Mouse (Mus musculus): Measurements from ENCODE around the gene Gemin6.

DNA sequence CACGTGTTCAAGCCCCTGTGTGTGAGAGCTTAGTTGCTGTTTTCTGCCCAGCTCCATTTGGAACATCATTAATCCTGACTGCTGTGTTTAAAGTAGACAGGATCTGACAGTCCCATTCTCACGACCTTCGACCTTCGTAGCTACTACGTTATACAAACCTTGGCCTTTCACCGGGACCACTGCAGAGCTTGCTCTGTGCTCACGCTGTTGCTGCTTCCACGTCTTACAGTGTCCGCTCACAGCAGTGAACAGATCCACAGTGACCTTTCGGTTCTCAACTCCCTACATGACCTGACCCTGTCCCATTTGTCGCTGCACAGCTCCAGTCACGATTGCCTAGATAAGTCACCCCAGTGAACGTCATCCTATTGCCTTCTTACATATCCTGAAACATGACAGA lies 18.9 kb downstream of the Gemin6 start:
- TF ChIP-seq POLR2A (IDR thresholded peaks at IDR 0.05; ENCODE audit: insufficient read depth, low read depth, low read length) (no peak), CTCF (IDR thresholded peaks at IDR 0.05) (no peak)
